Mouse (Mus musculus): ENCODE data around the gene Asna1.

- no peak for TF ChIP-seq CTCF (IDR thresholded peaks at IDR 0.05)
- no peak for TF ChIP-seq EP300 (IDR thresholded peaks at IDR 0.05)
These were observed 49.5 kb upstream of the Asna1 start for GRCm38 (mm10) chr8:85074617-85075016.
